Mouse (Mus musculus): ENCODE measurements around the gene Tomm40. TPM values are rescaled to one million over a fixed set of nuclear protein-coding genes. Genes with fewer than 3 reads are reported as not detected.
A peak's percentile ranks its signal among the peaks of the same experiment; 100 is the strongest.

Tomm40 gene
- polyA plus RNA-seq, 1 experiment from 2014 or later, result 210 TPM

- peaks cover 5% of the 10 kb centered on the region; the same call in 1 of the 2 replicates for H3K36me3 ChIP-seq
- 16% methylated on average over 19 of the region's 19 CpGs for WGBS
- no peaks in the 10 kb centered on the region for H3K9me3 ChIP-seq (replicated peaks)
- peaks cover 46% of the 10 kb centered on the region for H3K4me1 ChIP-seq
- no peaks in the 10 kb centered on the region for H3K27me3 ChIP-seq (ENCODE audit: low read depth, poor library complexity, severe bottlenecking)
- peak within 1 kb of the TSS; percentile 85 for H3K27ac ChIP-seq (replicated peaks)
- peak within 1 kb of the TSS; percentile 70 for H3K4me3 ChIP-seq
- DNase-seq (ENCODE audit: low spot score), result peak; percentile 88
Measured at GRCm38 (mm10) chr7:19750217-19751069, 35.2 kb upstream of the Tomm40 start, which contains the start of gene Nectin2. Nectin2 (minus strand) TSS chr7:19750483.

- H3K27me3 ChIP-seq (ENCODE audit: low read depth, poor library complexity, severe bottlenecking), result no peaks in the 10 kb centered on the region
- peak overlapping the region; percentile 85 for H3K27ac ChIP-seq (replicated peaks)
- H3K4me1 ChIP-seq, result peaks cover 54% of the 10 kb centered on the region
- no peaks in the 10 kb centered on the region for H3K9me3 ChIP-seq (replicated peaks)
- WGBS, result under 1% methylated on average over 46 of the region's 46 CpGs
- H3K36me3 ChIP-seq, result peaks cover 12% of the 10 kb centered on the region; the same call in 1 of the 2 replicates
- peak overlapping the region; percentile 70 for H3K4me3 ChIP-seq
- peak; percentile 99 for DNase-seq (ENCODE audit: low spot score)
Measured at GRCm38 (mm10) chr7:19749389-19750216, 34.4 kb upstream of the Tomm40 start.

GRCm38 (mm10) chr7:19748219-19749195 is 33.3 kb upstream of the Tomm40 start:
- Histone ChIP-seq H3K36me3 (peaks cover 23% of the 10 kb centered on the region), H3K4me3 (peak overlapping the region; percentile 70), H3K27me3 (ENCODE audit: low read depth, poor library complexity, severe bottlenecking) (no peaks in the 10 kb centered on the region), H3K9me3 (replicated peaks) (no peaks in the 10 kb centered on the region), H3K4me1 (peaks cover 58% of the 10 kb centered on the region), H3K27ac (replicated peaks) (peak overlapping the region; percentile 85)
- DNase-seq (ENCODE audit: low spot score), result peak; percentile 60
- WGBS, result under 1% methylated on average over 32 of the region's 32 CpGs

- H3K4me1 ChIP-seq, result peaks cover 58% of the 10 kb centered on the region
- DNase-seq (ENCODE audit: low spot score), result no peak
- 1% methylated on average over 25 of the region's 25 CpGs for WGBS
- H3K9me3 ChIP-seq (replicated peaks), result no peaks in the 10 kb centered on the region
- H3K4me3 ChIP-seq, result peak overlapping the region; percentile 70
- peak overlapping the region; percentile 85 for H3K27ac ChIP-seq (replicated peaks)
- peaks cover 29% of the 10 kb centered on the region for H3K36me3 ChIP-seq
- H3K27me3 ChIP-seq (ENCODE audit: low read depth, poor library complexity, severe bottlenecking), result no peaks in the 10 kb centered on the region
Measured at GRCm38 (mm10) chr7:19747420-19748218, 32.4 kb upstream of the Tomm40 start.

- peaks cover 29% of the 10 kb centered on the region for H3K36me3 ChIP-seq
- WGBS, result 29% methylated on average over 6 of the region's 6 CpGs
- H3K27me3 ChIP-seq (ENCODE audit: low read depth, poor library complexity, severe bottlenecking), result no peaks in the 10 kb centered on the region
- H3K4me1 ChIP-seq, result peaks cover 68% of the 10 kb centered on the region
- no peak for DNase-seq (ENCODE audit: low spot score)
- peak overlapping the region; percentile 70 for H3K4me3 ChIP-seq
- peak overlapping the region; percentile 23; the same call in 1 of the 2 replicates for H3K27ac ChIP-seq (replicated peaks)
- no peaks in the 10 kb centered on the region for H3K9me3 ChIP-seq (replicated peaks)
Measured at GRCm38 (mm10) chr7:19746426-19747201, 31.4 kb upstream of the Tomm40 start.

- WGBS, result 76% methylated on average over 9 of the region's 10 CpGs
- no peaks in the 10 kb centered on the region for H3K9me3 ChIP-seq (replicated peaks)
- H3K4me3 ChIP-seq, result 0 out of 2 replicates have a peak overlapping the region, but pooled peaks have one; percentile 16
- DNase-seq (ENCODE audit: low spot score), result no peak
- H3K27me3 ChIP-seq (ENCODE audit: low read depth, poor library complexity, severe bottlenecking), result no peaks in the 10 kb centered on the region
- H3K27ac ChIP-seq (replicated peaks), result no peak overlapping the region
- H3K4me1 ChIP-seq, result peaks cover 72% of the 10 kb centered on the region
- H3K36me3 ChIP-seq, result peaks cover 31% of the 10 kb centered on the region
Measured at GRCm38 (mm10) chr7:19745971-19746370, 30.7 kb upstream of the Tomm40 start.

GRCm38 (mm10) chr7:19744590-19745385 is 29.6 kb upstream of the Tomm40 start:
- 79% methylated on average over 14 of the region's 14 CpGs for WGBS
- H3K27me3 ChIP-seq (ENCODE audit: low read depth, poor library complexity, severe bottlenecking), result no peaks in the 10 kb centered on the region
- peak overlapping the region; percentile 46; the same call in 1 of the 2 replicates for H3K27ac ChIP-seq (replicated peaks)
- H3K4me3 ChIP-seq, result 0 out of 2 replicates have a peak overlapping the region, but pooled peaks have one; percentile 7
- H3K9me3 ChIP-seq (replicated peaks), result 0 out of 2 replicates have a peak, but pooled peaks cover 3% of the 10 kb centered on the region
- DNase-seq (ENCODE audit: low spot score), result no peak
- H3K36me3 ChIP-seq, result peaks cover 43% of the 10 kb centered on the region
- H3K4me1 ChIP-seq, result peaks cover 64% of the 10 kb centered on the region

- 91% methylated on average over 6 of the region's 6 CpGs for WGBS
- Histone ChIP-seq H3K27ac (replicated peaks) (no peak overlapping the region), H3K27me3 (ENCODE audit: low read depth, poor library complexity, severe bottlenecking) (no peaks in the 10 kb centered on the region), H3K36me3 (peaks cover 44% of the 10 kb centered on the region), H3K9me3 (replicated peaks) (0 out of 2 replicates have a peak, but pooled peaks cover 3% of the 10 kb centered on the region), H3K4me1 (peaks cover 63% of the 10 kb centered on the region), H3K4me3 (no peak overlapping the region)
- DNase-seq (ENCODE audit: low spot score), result no peak
Measured at GRCm38 (mm10) chr7:19743791-19744190, 28.6 kb upstream of the Tomm40 start.

GRCm38 (mm10) chr7:19742468-19742867 is 27.2 kb upstream of the Tomm40 start:
- Histone ChIP-seq H3K36me3 (peaks cover 53% of the 10 kb centered on the region), H3K4me1 (peaks cover 49% of the 10 kb centered on the region)
- 57% methylated on average over 5 of the region's 5 CpGs for WGBS

More at GRCm38 (mm10) chr7:19742468-19742867, 27.2 kb upstream of the Tomm40 start:
- Histone ChIP-seq H3K27me3 (ENCODE audit: low read depth, poor library complexity, severe bottlenecking) (no peaks in the 10 kb centered on the region), H3K4me3 (no peak overlapping the region), H3K27ac (replicated peaks) (0 out of 2 replicates have a peak overlapping the region, but pooled peaks have one; percentile 57), H3K9me3 (replicated peaks) (0 out of 2 replicates have a peak, but pooled peaks cover 3% of the 10 kb centered on the region)
- no peak for DNase-seq (ENCODE audit: low spot score)
